23 mouse cellular contexts compared by ENCODE assay signal in the genomic region with DNA sequence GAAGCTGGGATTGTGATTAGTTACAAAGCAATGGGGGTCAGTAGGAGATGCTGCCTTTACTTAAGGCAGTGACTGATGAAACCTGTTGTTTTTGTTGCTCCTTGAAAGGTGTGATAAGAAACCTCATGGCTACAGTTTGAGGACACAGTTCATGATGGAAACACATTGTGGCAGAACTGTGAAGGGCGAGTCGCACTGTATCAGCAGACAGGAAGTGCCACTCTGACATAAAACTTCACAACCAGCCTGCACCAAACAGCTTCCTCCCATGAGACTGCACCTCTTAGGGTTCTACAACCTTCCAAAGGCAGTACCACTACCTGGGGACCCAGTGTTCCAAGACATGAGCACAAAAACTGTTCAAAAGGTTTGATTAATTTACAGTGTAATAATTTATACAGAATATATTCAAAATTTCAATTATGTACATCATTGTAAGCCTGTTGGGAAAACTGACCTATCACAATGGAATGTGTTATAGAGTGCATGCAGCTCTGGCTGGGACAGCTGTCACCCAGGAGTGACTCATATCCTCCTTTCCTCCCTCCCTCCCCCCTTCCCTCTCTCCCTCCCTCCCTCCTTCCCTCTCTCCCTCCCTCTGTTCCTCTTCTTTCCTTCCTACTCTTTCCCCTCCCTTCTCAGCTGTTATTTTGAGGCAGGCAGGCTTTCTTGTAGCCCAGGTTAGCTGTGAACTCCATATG. TPM values are rescaled to one million over a fixed set of nuclear protein-coding genes. Genes with fewer than 3 reads are reported as not detected.
DNase-seq lines count a peak whose midpoint lies in the region; ATAC-seq lines count a peak whose summit lies in the region.
"Had no signal": no experiment of that assay in that cellular context is flagged by ENCODE, and none has a peak within 500 bp of the region (broad histone marks: within the 10 kb centered on the region; RNA-seq: fewer than 3 reads in every experiment).

No protein-coding gene starts in this region.

- H3K4me1 ChIP-seq in heart, embryonic 15.5 days (replicated peaks) = peaks cover 8% of the 10 kb centered on the region
- H3K4me1 ChIP-seq in midbrain, embryonic 14.5 days (ENCODE audit: control insufficient read depth, insufficient read depth, low read length) = no peaks in the 10 kb centered on the region
- H3K4me1 ChIP-seq: forebrain, embryonic 12.5 days; midbrain, embryonic 13.5 days had no signal

- intact Hi-C loops in heart, postnatal 36 days (cut with DNase I) = no loop called here

- H3K4me3 ChIP-seq in heart, embryonic 15.5 days = no peak overlapping the region
- no peak overlapping the region for H3K4me3 ChIP-seq in midbrain, embryonic 14.5 days (replicated peaks; ENCODE audit: low read depth, low read length)
- H3K4me3 ChIP-seq: forebrain, embryonic 12.5 days; midbrain, embryonic 13.5 days had no signal

- no peak overlapping the region for H3K9ac ChIP-seq in heart, embryonic 15.5 days
- H3K9ac ChIP-seq in midbrain, embryonic 14.5 days (replicated peaks; ENCODE audit: low read length) = no peak overlapping the region
- H3K9ac ChIP-seq: forebrain, embryonic 12.5 days; midbrain, embryonic 13.5 days had no signal

- peak; percentile 71; the same call in 1 of the 2 replicates for ATAC-seq in heart, embryonic 15.5 days (replicated peaks; ENCODE audit: insufficient number of reproducible peaks, insufficient read depth, low FRiP score, low read depth)
- ATAC-seq in megakaryocyte, adult 5-6 weeks (ENCODE audit: poor library complexity, severe bottlenecking) = peak; percentile 45; the same call in 1 of the 2 replicates
- no peak for ATAC-seq in midbrain, embryonic 14.5 days (ENCODE audit: low FRiP score, low TSS enrichment)
- ATAC-seq: hindbrain, embryonic 16.5 days; midbrain, embryonic 13.5 days had no signal

- 20% methylated on average over 2 of the region's 2 CpGs for WGBS in heart, embryonic 15.5 days
- WGBS in midbrain, embryonic 14.5 days = 87% methylated on average over 2 of the region's 2 CpGs

- no peak overlapping the region for H3K4me2 ChIP-seq in heart, embryonic 15.5 days
- no peak overlapping the region for H3K4me2 ChIP-seq in midbrain, embryonic 14.5 days (ENCODE audit: low read length)
- H3K4me2 ChIP-seq: forebrain, embryonic 12.5 days; midbrain, embryonic 13.5 days had no signal

- H3K36me3 ChIP-seq in heart, embryonic 15.5 days = no peaks in the 10 kb centered on the region
- H3K36me3 ChIP-seq in midbrain, embryonic 14.5 days (ENCODE audit: control insufficient read depth, insufficient read depth, low read length) = no peaks in the 10 kb centered on the region
- H3K36me3 ChIP-seq: forebrain, embryonic 12.5 days; midbrain, embryonic 13.5 days had no signal

- H3K9me3 ChIP-seq in heart, embryonic 15.5 days (replicated peaks) = no peaks in the 10 kb centered on the region
- H3K9me3 ChIP-seq in midbrain, embryonic 14.5 days (ENCODE audit: control insufficient read depth, low read length) = no peaks in the 10 kb centered on the region
- H3K9me3 ChIP-seq: forebrain, embryonic 12.5 days; midbrain, embryonic 13.5 days had no signal

- H3K27ac ChIP-seq in heart, embryonic 15.5 days = peak overlapping the region; percentile 54
- no peak overlapping the region for H3K27ac ChIP-seq in midbrain, embryonic 14.5 days (replicated peaks; ENCODE audit: low read depth, low read length)
- H3K27ac ChIP-seq: forebrain, embryonic 12.5 days; midbrain, embryonic 13.5 days had no signal

- no peak for DNase-seq in heart, postnatal 36 days
- DNase-seq in 3T3-L1 (ENCODE audit: low read depth, low spot score) = peak; percentile 70
- peak; percentile 33 for DNase-seq in MN1 (ENCODE audit: low spot score)
- DNase-seq in thymus, postnatal 4 days = no peak
- DNase-seq in right cerebral cortex, postnatal 10 days (ENCODE audit: low spot score in 2 of 2) = no peak
- no peak for DNase-seq in midbrain, embryonic 14.5 days
- DNase-seq: cerebellum, adult 11-12 months; kidney, adult 2 months; kidney, postnatal 25 days; lung, postnatal 36 days; right cerebral cortex, postnatal 25 days had no signal

- no peaks in the 10 kb centered on the region for H3K27me3 ChIP-seq in heart, embryonic 15.5 days
- H3K27me3 ChIP-seq in midbrain, embryonic 14.5 days (ENCODE audit: control insufficient read depth, insufficient read depth, low read length) = no peaks in the 10 kb centered on the region
- H3K27me3 ChIP-seq: forebrain, embryonic 12.5 days; midbrain, embryonic 13.5 days had no signal

RNA-seq across cellular contexts. Expression of gene Cma1, which starts 1.9 kb away (rescaled TPM):
- 8.9 and 9.6 TPM in 2 replicates for polyA plus RNA-seq in heart, embryonic 15.5 days (2015; fragmentation: Nextera tagmentation; extraction: Ambion mirVana)
- 1 to 10 TPM; 1.5 to 1.7 TPM for total RNA-seq in heart, postnatal 36 days (2021)
- 0.51 and 1.0 TPM in 2 replicates for total RNA-seq in megakaryocyte, adult 5-6 weeks (2015)
- total RNA-seq in megakaryocyte, adult 5-6 weeks (2017) = 1.8 TPM in 1 of 2 replicates, not detected in the other
- 0.26 TPM in 1 of 2 replicates, not detected in the other for polyA plus RNA-seq in midbrain, embryonic 14.5 days (2014; fragmentation: Nextera tagmentation; extraction: Ambion mirVana)
- total RNA-seq: left cerebral cortex, postnatal 25 days; liver, adult 2 months had no signal
- polyA plus RNA-seq: forebrain, embryonic 12.5 days; hindbrain, embryonic 16.5 days; liver, adult 2 months; midbrain, embryonic 13.5 days; neural tube, embryonic 11.5 days had no signal

RNA-seq across cellular contexts. Expression of gene Cma2, which starts 4.4 kb away (rescaled TPM):
- polyA plus RNA-seq in heart, embryonic 15.5 days (2015; fragmentation: Nextera tagmentation; extraction: Ambion mirVana) = not detected in 2 replicates
- total RNA-seq in heart, postnatal 36 days (2021) = not detected
- not detected in 2 replicates for total RNA-seq in megakaryocyte, adult 5-6 weeks (2015)
- not detected in 2 replicates for total RNA-seq in megakaryocyte, adult 5-6 weeks (2017)
- polyA plus RNA-seq in midbrain, embryonic 14.5 days (2014; fragmentation: Nextera tagmentation; extraction: Ambion mirVana) = not detected in 2 replicates
- total RNA-seq: layer of hippocampus, postnatal 25 days; left cerebral cortex, postnatal 25 days; liver, adult 2 months had no signal
- polyA plus RNA-seq: cortical plate, adult 2 months; forebrain, embryonic 12.5 days; gonadal fat pad, adult 2 months; hindbrain, embryonic 16.5 days; kidney, adult 2 months; liver, adult 2 months; midbrain, embryonic 13.5 days; neural tube, embryonic 11.5 days; testis, adult 2 months had no signal

RNA-seq across cellular contexts. Expression of gene Sdr39u1, which starts 46.3 kb away (rescaled TPM):
- polyA plus RNA-seq in heart, embryonic 15.5 days (2015; fragmentation: Nextera tagmentation; extraction: Ambion mirVana) = 45.3 and 60.8 TPM in 2 replicates
- 100 to 1,000 TPM; 109 to 116 TPM for total RNA-seq in heart, postnatal 36 days (2021)
- 1.9 and 3.0 TPM in 2 replicates for total RNA-seq in megakaryocyte, adult 5-6 weeks (2015)
- total RNA-seq in megakaryocyte, adult 5-6 weeks (2017) = 0.99 and 2.9 TPM in 2 replicates
- polyA plus RNA-seq in midbrain, embryonic 14.5 days (2014; fragmentation: Nextera tagmentation; extraction: Ambion mirVana) = 125 and 142 TPM in 2 replicates

Comparison
In these comparisons a context has a peak if more than half of its experiments do, and no peak if none do; other contexts are left out.
1. DNase-seq: peak in 3T3-L1 (single experiment) and MN1 (single experiment); none in heart, postnatal 36 days (0 of 2), thymus, postnatal 4 days (single experiment), right cerebral cortex, postnatal 10 days (0 of 2) and midbrain, embryonic 14.5 days (single experiment).
2. RNA of gene Sdr39u1, which starts 46.3 kb away (total RNA-seq): 109 to 116 TPM in heart, postnatal 36 days; 0.99 to 3.0 TPM in megakaryocyte, adult 5-6 weeks; every median in the first group is over 10 times any median in the second.